Mouse (Mus musculus) MEL (cell line): ENCODE data around the gene Zfp609. TPM values are rescaled to one million over a fixed set of nuclear protein-coding genes. Genes with fewer than 3 reads are reported as not detected.
A peak's percentile ranks its signal among the peaks of the same experiment; 100 is the strongest.

Experiments
- DNase-seq: peaks from one replicate; pipeline ENCODE4 v3.0.0; 2011; ENCODE audit warnings: low read depth, low spot score
- H3K27ac ChIP-seq: 2 replicates; pipeline ENCODE4 v1.5.1; 2012; ENCODE audit warnings: low read depth, mild to moderate bottlenecking, control low read depth, low read length, moderate library complexity; ENCODE audit not compliant: control insufficient read depth
- H3K27me3 ChIP-seq, 2 experiments: fragments of 150-350 bp in 1 of 2; sonication (generic) in 1 of 2; 2 replicates each; pipeline ENCODE4 v1.6.1; 2012; ENCODE audit warnings: low read length in 2 of 2, mild to moderate bottlenecking in 2 of 2, improper control_type of control experiment in 1 of 2, moderate library complexity in 1 of 2; ENCODE audit not compliant: insufficient read depth in 2 of 2, control insufficient read depth in 1 of 2
- H3K36me3 ChIP-seq, 2 experiments: 2 replicates each; pipeline ENCODE4 v1.6.1; 2012 to 2014; ENCODE audit warnings: low read length in 2 of 2, improper control_type of control experiment in 1 of 2, inconsistent platforms in 1 of 2, mild to moderate bottlenecking in 1 of 2; ENCODE audit not compliant: insufficient read depth in 2 of 2, control insufficient read depth in 1 of 2
- H3K4me1 ChIP-seq, 2 experiments: fragments of 150-350 bp in 1 of 2; sonication (generic) in 1 of 2; 2 replicates each; pipeline ENCODE4 v1.6.1; 2012; ENCODE audit warnings: low read length in 2 of 2, improper control_type of control experiment in 1 of 2, mild to moderate bottlenecking in 1 of 2; ENCODE audit not compliant: insufficient read depth in 2 of 2, control insufficient read depth in 1 of 2
- H3K4me3 ChIP-seq, 2 experiments: fragments of 150-350 bp in 1 of 2; sonication (generic) in 1 of 2; 2 replicates each; pipeline ENCODE4 v1.5.1; 2012; ENCODE audit warnings: low read depth in 2 of 2, low read length in 2 of 2, mild to moderate bottlenecking in 2 of 2, moderate library complexity in 2 of 2, control low read depth in 1 of 2, improper control_type of control experiment in 1 of 2; ENCODE audit not compliant: control insufficient read depth in 1 of 2, insufficient read depth in 1 of 2
- H3K79me2 ChIP-seq: 2 replicates; pipeline ENCODE4 v1.6.1; 2012; ENCODE audit warnings: mild to moderate bottlenecking, low read length, moderate library complexity; ENCODE audit not compliant: control insufficient read depth, poor library complexity, insufficient read depth
- H3K9ac ChIP-seq: 2 replicates; pipeline ENCODE4 v1.6.1; 2012; ENCODE audit warnings: low read depth, mild to moderate bottlenecking, control low read depth, low read length, moderate library complexity; ENCODE audit not compliant: control insufficient read depth, poor library complexity, severe bottlenecking
- H3K9me3 ChIP-seq: fragments of 150-350 bp; sonication (generic); replicated peaks from 2 replicates; pipeline ENCODE4 v1.6.1; 2012; ENCODE audit warnings: mild to moderate bottlenecking, low read length, improper control_type of control experiment, moderate library complexity; ENCODE audit not compliant: insufficient read depth
- BHLHE40 ChIP-seq: IDR thresholded peaks from 2 replicates; pipeline ENCODE4 v1.6.1; 2012; ENCODE audit warnings: low read depth, mild to moderate bottlenecking, inconsistent platforms, low read length, improper control_type of control experiment, borderline replicate concordance
- CHD1 ChIP-seq: IDR thresholded peaks from 2 replicates; pipeline ENCODE4 v1.6.1; 2012; ENCODE audit warnings: low read depth, mild to moderate bottlenecking, inconsistent platforms, low read length, improper control_type of control experiment
- CHD2 ChIP-seq: IDR thresholded peaks from 2 replicates; pipeline ENCODE4 v1.6.1; 2011; ENCODE audit warnings: low read length, improper control_type of control experiment
- E2F4 ChIP-seq: IDR thresholded peaks from 2 replicates; pipeline ENCODE4 v1.6.1; 2011; ENCODE audit warnings: low read depth, low read length, improper control_type of control experiment, borderline replicate concordance
- EP300 ChIP-seq, 2 experiments: IDR thresholded peaks; 2 replicates each; pipeline ENCODE4 v1.6.1; 2011; ENCODE audit warnings: improper control_type of control experiment in 2 of 2, low read length in 2 of 2, low read depth in 1 of 2, mild to moderate bottlenecking in 1 of 2
- ETS1 ChIP-seq: IDR thresholded peaks from 2 replicates; pipeline ENCODE4 v1.6.1; 2012; ENCODE audit warnings: low read depth, mild to moderate bottlenecking, inconsistent platforms, low read length, improper control_type of control experiment, moderate library complexity
- GATA1 ChIP-seq: IDR thresholded peaks from 2 replicates; pipeline ENCODE4 v1.6.1; 2011; ENCODE audit warnings: low read depth, low read length, improper control_type of control experiment
- HCFC1 ChIP-seq: IDR thresholded peaks from 2 replicates; pipeline ENCODE4 v1.6.1; 2012; ENCODE audit warnings: low read depth, mild to moderate bottlenecking, inconsistent platforms, low read length, improper control_type of control experiment, moderate library complexity
- KAT2A ChIP-seq: conservative IDR thresholded peaks from 2 replicates; pipeline ENCODE4 v1.6.1; 2012; ENCODE audit warnings: low read depth, low read length, improper control_type of control experiment, inconsistent platforms
- MAFK ChIP-seq: IDR thresholded peaks from 2 replicates; pipeline ENCODE4 v1.6.1; 2011; ENCODE audit warnings: low read depth, mild to moderate bottlenecking, low read length, improper control_type of control experiment, borderline replicate concordance
- MAZ ChIP-seq: IDR thresholded peaks from 2 replicates; pipeline ENCODE4 v1.6.1; 2012; ENCODE audit warnings: low read depth, mild to moderate bottlenecking, inconsistent platforms, low read length, improper control_type of control experiment
- MEF2A ChIP-seq: IDR thresholded peaks from 2 replicates; pipeline ENCODE4 v1.6.1; 2014; ENCODE audit warnings: low read depth, mild to moderate bottlenecking, inconsistent platforms, low read length, improper control_type of control experiment; ENCODE audit not compliant: poor library complexity, insufficient replicate concordance, severe bottlenecking; ENCODE audit errors: extremely low read depth
- MYB ChIP-seq: IDR thresholded peaks from 2 replicates; pipeline ENCODE4 v1.6.1; 2011; ENCODE audit warnings: mild to moderate bottlenecking, low read depth, low read length, improper control_type of control experiment
- NELFE ChIP-seq: IDR thresholded peaks from 2 replicates; pipeline ENCODE4 v1.6.1; 2011; ENCODE audit warnings: low read depth, low read length, improper control_type of control experiment
- POLR2AphosphoS5 ChIP-seq: IDR thresholded peaks from 2 replicates; pipeline ENCODE4 v1.6.1; 2012; ENCODE audit warnings: low read depth, borderline replicate concordance, mild to moderate bottlenecking, inconsistent platforms, low read length, moderate library complexity, mixed read lengths
- RAD21 ChIP-seq: IDR thresholded peaks from 2 replicates; pipeline ENCODE4 v1.6.1; 2011; ENCODE audit warnings: mild to moderate bottlenecking, low read depth, low read length, improper control_type of control experiment
- RCOR1 ChIP-seq: IDR thresholded peaks from 2 replicates; pipeline ENCODE4 v1.6.1; 2012; ENCODE audit warnings: low read depth, mild to moderate bottlenecking, inconsistent platforms, low read length, improper control_type of control experiment
- SMC3 ChIP-seq: IDR thresholded peaks from 2 replicates; pipeline ENCODE4 v1.6.1; 2011; ENCODE audit warnings: low read depth, low read length, improper control_type of control experiment
- USF2 ChIP-seq, 2 experiments: IDR thresholded peaks; 2 replicates each; pipeline ENCODE4 v1.6.1; 2011 to 2012; ENCODE audit warnings: improper control_type of control experiment in 2 of 2, low read length in 2 of 2, borderline replicate concordance in 1 of 2, inconsistent platforms in 1 of 2, low read depth in 1 of 2, mild to moderate bottlenecking in 1 of 2; ENCODE audit not compliant: insufficient read depth in 1 of 2
- ZKSCAN1 ChIP-seq: IDR thresholded peaks from 2 replicates; pipeline ENCODE4 v1.6.1; 2012; ENCODE audit warnings: low read depth, mild to moderate bottlenecking, inconsistent platforms, low read length, improper control_type of control experiment, moderate library complexity
- polyA plus RNA-seq, 2 experiments: library from polyadenylated mRNA; stranded (reverse) in 1 of 2; unstranded in 1 of 2; fragments of >175 nt in 1 of 2; fragments of >200 nt in 1 of 2; gene quantifications; 2 replicates each; pipeline versions ENCODE4 v1.2.1 to v1.2.4; 2012; ENCODE audit warnings: low replicate concordance in 2 of 2, low read depth in 1 of 2; ENCODE audit not compliant: insufficient read length in 2 of 2, insufficient read depth in 1 of 2, missing spikeins in 1 of 2
- total RNA-seq: library from RNA; depleted of rRNA; stranded (reverse); fragments of 300-350 nt; gene quantifications from 2 replicates; pipeline ENCODE4 v1.2.3, GENCODE M21; 2012

Zfp609 gene
- total and polyA plus RNA-seq, 3 experiments, result 2.9 to 26.5 TPM; not detected in 1

DNA sequence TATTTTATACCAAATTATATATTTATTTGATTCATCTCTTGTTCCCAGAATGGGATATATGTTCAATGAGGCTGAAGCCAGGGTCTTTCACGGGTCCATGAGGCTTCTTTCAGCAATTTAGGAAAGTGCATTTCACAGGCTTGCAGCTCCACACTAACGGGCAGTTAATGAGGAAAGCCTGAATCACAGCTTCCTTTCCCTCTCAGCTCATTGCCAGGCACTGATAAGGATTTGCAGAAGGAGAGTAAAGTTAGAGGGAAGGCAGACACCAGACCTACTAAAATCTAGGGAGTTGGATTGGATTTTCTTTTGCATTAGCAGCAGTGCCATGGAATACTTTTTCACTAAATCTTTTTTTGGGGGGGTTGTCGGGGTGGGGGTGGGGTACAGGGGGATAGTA is 69.5 kb downstream of the Zfp609 start:
- no peaks in the 10 kb centered on the region for H3K9me3 ChIP-seq
- H3K36me3 ChIP-seq, result peaks cover 0 to 7% of the 10 kb centered on the region in 2 experiments; a peak in 2 of 4 replicates
- peak; percentile 43 for DNase-seq
- TF ChIP-seq USF2 (IDR thresholded peaks at IDR 0.05; ENCODE audit: borderline replicate concordance in 1 of 2, insufficient read depth in 1 of 2, low read depth in 1 of 2, low read length in 2 of 2) (no peak), GATA1 (peak; percentile 65), RCOR1 (peak; percentile 84), MYB (no peak), EP300 (IDR thresholded peaks at IDR 0.05; ENCODE audit: low read depth in 1 of 2, low read length in 2 of 2) (peak in 1 of 2 experiments; percentile 46; a peak in 1 of 4 replicates), CHD1 (no peak), SMC3 (no peak), MEF2A (no peak)
- no peak overlapping the region for H3K27ac ChIP-seq
- no peaks in the 10 kb centered on the region for H3K27me3 ChIP-seq
- no peak overlapping the region for H3K9ac ChIP-seq
- H3K4me1 ChIP-seq, result 0 out of 4 replicates have a peak, but pooled peaks cover 0 to 4% of the 10 kb centered on the region in 2 experiments
- peaks cover 15% of the 10 kb centered on the region; the same call in 1 of the 2 replicates for H3K79me2 ChIP-seq
- no peak overlapping the region for H3K4me3 ChIP-seq

DNA sequence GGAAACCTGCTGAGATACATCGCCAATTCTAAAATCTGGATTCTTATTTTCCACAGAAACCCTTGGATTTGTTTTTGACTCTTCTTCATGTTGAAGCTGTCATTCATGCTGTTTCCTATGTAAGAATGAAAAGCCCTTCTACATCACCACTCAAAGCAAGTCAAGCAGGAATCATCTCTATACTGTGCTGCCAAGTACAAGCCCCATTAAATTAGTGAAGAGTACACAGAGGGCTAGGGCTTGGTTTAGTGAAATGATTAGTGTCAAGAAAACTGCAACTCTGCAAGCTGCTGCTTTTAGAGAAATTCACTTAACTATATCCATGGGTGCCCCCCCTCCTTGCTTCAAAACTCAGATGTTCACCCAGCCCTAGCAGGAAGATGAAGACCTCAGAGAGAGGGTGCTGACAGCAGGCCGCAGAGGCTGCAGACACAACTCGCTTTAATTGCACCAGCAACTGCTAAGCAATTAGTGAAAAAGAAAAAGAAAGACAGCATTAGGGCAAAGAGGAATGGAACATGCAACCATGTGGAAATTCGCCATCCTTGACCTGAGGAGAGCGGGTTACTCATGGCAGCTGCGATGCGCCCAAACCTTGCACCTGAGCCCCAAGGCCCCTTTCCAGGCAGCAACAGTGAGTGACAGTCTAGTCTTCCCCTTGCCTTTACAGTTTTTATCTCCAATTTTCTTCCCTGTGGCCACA is 71.5 kb downstream of the Zfp609 start:
- Histone ChIP-seq H3K4me3 (no peak overlapping the region), H3K9ac (no peak overlapping the region), H3K36me3 (peaks cover 0 to 7% of the 10 kb centered on the region in 2 experiments; a peak in 2 of 4 replicates), H3K4me1 (0 out of 4 replicates have a peak, but pooled peaks cover 0 to 4% of the 10 kb centered on the region in 2 experiments), H3K79me2 (peaks cover 15% of the 10 kb centered on the region; the same call in 1 of the 2 replicates), H3K27ac (no peak overlapping the region), H3K27me3 (no peaks in the 10 kb centered on the region), H3K9me3 (no peaks in the 10 kb centered on the region)
- TF ChIP-seq MAZ (no peak), RAD21 (no peak), KAT2A (no peak), HCFC1 (no peak), E2F4 (no peak), POLR2AphosphoS5 (no peak), ETS1 (no peak), NELFE (no peak), ZKSCAN1 (no peak), MAFK (no peak), SMC3 (no peak), BHLHE40 (no peak), USF2 (IDR thresholded peaks at IDR 0.05; ENCODE audit: borderline replicate concordance in 1 of 2, insufficient read depth in 1 of 2, low read depth in 1 of 2, low read length in 2 of 2) (no peak), CHD2 (no peak)
- no peak for DNase-seq
